Mouse (Mus musculus): Measurements from ENCODE around the gene Egln3.

The Egln3 gene

DNA sequence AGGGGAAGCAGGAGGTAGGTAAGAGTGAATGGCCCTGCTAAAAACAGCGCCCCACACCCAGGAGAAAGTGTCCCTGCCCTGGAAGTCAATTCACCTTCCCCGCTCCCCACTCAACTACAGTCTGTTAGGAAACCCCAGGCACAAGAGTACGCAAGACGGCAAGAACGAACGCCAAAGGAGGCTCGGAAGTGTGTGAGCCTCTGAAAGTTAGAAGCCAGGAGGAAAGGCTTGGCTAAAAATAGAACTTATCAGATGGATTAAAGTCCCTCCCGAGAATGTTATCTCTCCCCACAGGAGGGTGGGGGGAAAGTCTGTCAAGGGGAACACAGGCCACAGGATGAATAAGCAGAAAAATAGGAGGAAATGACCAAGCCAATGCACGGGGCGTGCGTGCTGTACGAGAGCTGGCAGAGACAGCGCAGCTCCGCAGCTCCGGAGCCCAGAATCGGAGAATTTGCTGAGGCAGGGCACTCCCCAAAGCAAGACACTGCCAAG lies 41.0 kb downstream of the Egln3 start:
- DNase-seq (ENCODE audit: low spot score in 2 of 2): no peak

DNA sequence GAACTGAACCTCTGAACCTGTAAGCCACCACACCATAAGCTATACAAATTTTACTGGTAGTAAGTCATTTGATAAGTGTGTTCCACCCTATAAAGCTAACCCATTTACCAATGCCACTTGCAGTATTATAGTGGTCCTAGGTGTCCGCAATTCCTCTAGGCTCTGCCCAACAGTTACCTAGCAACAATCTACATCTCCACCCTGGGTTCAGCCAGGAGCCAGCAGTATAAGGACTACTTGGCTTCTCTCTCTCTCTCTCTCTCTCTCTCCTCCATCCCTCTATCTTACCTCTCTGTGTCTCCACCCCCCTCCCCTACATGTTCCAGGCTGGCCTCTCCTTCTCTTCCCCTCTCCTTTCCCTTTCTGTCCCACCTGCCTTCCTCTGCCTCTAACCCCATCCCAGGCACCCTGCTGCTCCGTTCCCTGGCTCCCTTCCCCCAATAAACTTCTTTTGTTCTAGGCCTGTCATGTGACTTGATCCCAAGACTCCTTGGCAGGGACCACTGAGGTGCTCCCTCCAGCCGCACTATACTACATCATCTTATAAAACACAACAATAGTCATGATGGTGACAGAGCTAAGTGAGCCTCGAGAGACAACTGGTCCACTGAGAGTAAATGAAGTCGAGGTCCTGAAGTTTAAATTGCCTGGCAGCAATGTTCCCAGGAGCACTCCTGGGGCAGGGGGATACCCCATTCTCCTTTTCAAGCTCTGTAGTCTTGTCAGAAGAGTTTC lies 42.0 kb downstream of the Egln3 start:
- DNase-seq (ENCODE audit: low spot score in 2 of 2): no peak

DNA sequence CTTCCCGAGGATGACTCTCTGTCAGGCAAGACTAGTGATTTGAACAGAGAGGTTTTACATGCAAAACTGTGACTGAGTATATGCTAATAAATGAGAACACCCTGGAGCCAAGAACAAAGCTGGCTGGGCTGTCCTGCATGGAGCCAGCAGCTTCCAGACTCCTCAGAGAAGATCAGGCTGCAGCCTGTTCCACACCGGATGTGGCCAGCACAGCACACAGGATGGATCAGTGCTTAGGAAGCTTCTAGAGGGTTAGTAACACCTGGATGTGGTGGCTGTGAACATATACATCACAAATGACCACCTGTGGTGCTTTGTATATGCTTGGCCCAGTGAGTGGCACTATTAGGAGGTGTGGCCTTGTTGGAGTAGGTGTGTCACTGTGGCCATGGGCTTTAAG lies 43.4 kb downstream of the Egln3 start:
- DNase-seq (ENCODE audit: low spot score in 2 of 2): no peak

DNA sequence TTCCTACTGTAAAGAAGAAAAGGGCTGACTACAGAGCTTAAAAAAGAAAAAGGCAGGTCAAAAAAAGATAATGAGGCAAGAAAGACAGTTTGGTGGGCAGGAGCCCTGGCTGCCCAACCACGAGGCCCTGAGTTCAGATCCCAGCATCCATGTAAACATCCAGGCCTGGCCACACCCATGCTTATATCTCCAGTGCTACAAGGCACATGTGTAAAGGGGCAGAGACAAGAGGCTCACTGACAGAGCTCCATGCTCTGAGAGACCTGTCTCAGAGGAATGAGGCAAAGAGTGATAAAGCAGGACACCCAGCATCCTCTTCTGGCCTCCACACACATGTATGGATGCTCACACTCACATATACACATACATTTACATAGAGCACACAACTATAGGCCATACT lies 48.9 kb downstream of the Egln3 start:
- DNase-seq (ENCODE audit: low spot score in 2 of 2): no peak

DNA sequence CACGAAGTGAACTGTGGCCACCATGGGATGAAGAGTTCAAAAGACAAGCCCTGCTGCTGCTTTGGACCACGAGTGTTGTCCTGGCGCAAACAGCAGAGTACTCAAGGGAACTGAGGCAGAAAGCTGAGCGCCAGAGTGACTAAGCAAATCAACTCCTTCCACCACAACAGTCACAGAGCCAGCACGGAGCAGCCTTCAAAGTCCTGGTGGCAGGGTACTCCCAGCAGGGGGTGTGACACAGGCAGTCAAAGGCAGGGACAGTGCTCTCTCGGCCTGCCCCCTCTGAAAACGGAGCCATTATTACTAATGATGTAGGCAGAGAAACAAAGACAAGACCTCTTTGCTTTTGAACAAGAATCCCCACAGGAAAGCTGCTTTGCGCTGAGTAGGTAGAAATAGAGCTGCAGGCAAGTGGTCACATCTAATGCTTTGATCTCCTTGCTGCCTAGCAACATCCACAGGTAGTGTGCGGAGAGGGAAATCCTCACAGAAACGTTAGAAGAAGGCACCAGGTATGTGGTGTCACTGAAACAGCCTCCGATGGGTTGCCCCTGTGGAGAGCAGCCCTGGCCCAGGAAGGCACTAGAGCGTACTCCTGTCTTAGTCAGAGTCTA lies 56.6 kb downstream of the Egln3 start:
- DNase-seq (ENCODE audit: low spot score in 2 of 2): no peak
